Mouse (Mus musculus) bone marrow macrophage, adult 2 months (primary cell): ENCODE measurements around the gene Fkbp14.

Experiments
- CTCF ChIP-seq: IDR thresholded peaks from 2 replicates; pipeline ENCODE4 v1.5.1; 2012; ENCODE audit warnings: low read depth, mild to moderate bottlenecking, low read length, moderate library complexity
- POLR2A ChIP-seq: IDR thresholded peaks from 2 replicates; pipeline ENCODE4 v1.6.1; 2012; ENCODE audit warnings: mild to moderate bottlenecking, low read depth, low read length, borderline replicate concordance

GRCm38 (mm10) chr6:54542836-54543235 lies 54.3 kb downstream of the Fkbp14 start:
- TF ChIP-seq POLR2A: no peak
- no peak for TF ChIP-seq CTCF
